Mouse (Mus musculus) hindbrain, embryonic 11.5 days (tissue): ENCODE data around the gene Fsip2. TPM values are rescaled to one million over a fixed set of nuclear protein-coding genes. Genes with fewer than 3 reads are reported as not detected.

ENCODE experiments used
- ATAC-seq: fragments of 200-750 bp; cut with Nextera tagmentation; 2 replicates; pipeline ENCODE4 v1.8.0; 2017; ENCODE audit warnings: mild to moderate bottlenecking, moderate TSS enrichment, moderate library complexity; ENCODE audit not compliant: low FRiP score
- DNase-seq: peaks from one replicate; pipeline ENCODE4 v3.0.0-alpha.2; 2015; ENCODE audit warnings: low spot score
- H3K27ac ChIP-seq: fragments of 300-500 bp; sonication (generic); 2 replicates; pipeline ENCODE4 v1.5.1; 2014; ENCODE audit warnings: mild to moderate bottlenecking, low read depth, low read length
- H3K27me3 ChIP-seq: fragments of 300-500 bp; sonication (generic); 2 replicates; pipeline ENCODE4 v1.6.1; 2014; ENCODE audit warnings: mild to moderate bottlenecking, low read length, moderate library complexity, mixed read lengths; ENCODE audit not compliant: control insufficient read depth, insufficient read depth
- H3K36me3 ChIP-seq: fragments of 300-500 bp; sonication (generic); 2 replicates; pipeline ENCODE4 v1.6.1; 2014; ENCODE audit warnings: mild to moderate bottlenecking, low read length, moderate library complexity, mixed read lengths; ENCODE audit not compliant: control insufficient read depth, insufficient read depth
- H3K4me1 ChIP-seq: fragments of 300-500 bp; sonication (generic); replicated peaks from 2 replicates; pipeline ENCODE4 v1.6.1; 2014; ENCODE audit warnings: low read length, mixed read lengths; ENCODE audit not compliant: control insufficient read depth, insufficient read depth
- H3K4me2 ChIP-seq: fragments of 300-500 bp; sonication (generic); replicated peaks from 2 replicates; pipeline ENCODE4 v1.6.1; 2014; ENCODE audit warnings: mild to moderate bottlenecking, low read depth, low read length
- H3K4me3 ChIP-seq: fragments of 300-500 bp; sonication (generic); 2 replicates; pipeline ENCODE4 v1.5.1; 2014; ENCODE audit warnings: low read depth, low read length
- H3K9ac ChIP-seq: fragments of 300-500 bp; sonication (generic); 2 replicates; pipeline ENCODE4 v1.6.1; 2014; ENCODE audit warnings: low read depth, low read length
- H3K9me3 ChIP-seq: fragments of 300-500 bp; sonication (generic); 2 replicates; pipeline ENCODE4 v1.6.1; 2016; ENCODE audit warnings: low read length; ENCODE audit not compliant: control insufficient read depth
- WGBS: fragments of 180-500 bp; shearing (Covaris S2); extraction: QIAGEN DNeasy Blood & Tissue Kit; methylation state at CpG from one replicate; pipeline ENCODE4 v1.1.7; 2014; 5-methylcytosine and 5-hydroxymethylcytosine counted together
- polyA plus RNA-seq: library from polyadenylated mRNA; unstranded; fragments of >200 nt; fragmentation: Nextera tagmentation; extraction: Ambion mirVana; gene quantifications from 2 replicates; pipeline ENCODE4 v1.2.1, GENCODE M21; 2014

The Fsip2 gene
- not detected in 2 replicates for polyA plus RNA-seq

DNA sequence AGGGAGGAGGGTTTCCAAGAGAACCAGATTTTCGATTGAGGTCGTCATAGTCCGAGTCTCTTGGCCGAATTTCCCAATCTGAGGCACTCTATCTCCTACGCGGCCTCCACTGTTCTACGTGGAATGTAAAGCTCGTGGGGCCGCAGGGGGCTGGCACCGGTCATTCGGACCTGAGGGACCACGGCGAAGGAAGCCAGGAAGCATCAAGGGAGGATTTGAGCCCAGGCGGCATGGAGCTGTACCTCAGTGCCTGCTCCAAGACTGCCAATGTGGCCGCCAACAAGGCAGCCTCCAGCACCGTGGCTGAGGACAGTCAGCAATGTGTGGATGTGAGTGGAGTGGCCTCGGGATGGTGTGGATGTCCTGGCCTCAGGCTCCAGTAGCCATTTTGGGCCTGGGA, at the start of gene Fsip2:
Gene Fsip2, plus strand, starts transcription at position 163 of the 400 bp plus-strand sequence.
- no peak within 1 kb of the TSS for H3K4me3 ChIP-seq
- ATAC-seq = no peak

DNA sequence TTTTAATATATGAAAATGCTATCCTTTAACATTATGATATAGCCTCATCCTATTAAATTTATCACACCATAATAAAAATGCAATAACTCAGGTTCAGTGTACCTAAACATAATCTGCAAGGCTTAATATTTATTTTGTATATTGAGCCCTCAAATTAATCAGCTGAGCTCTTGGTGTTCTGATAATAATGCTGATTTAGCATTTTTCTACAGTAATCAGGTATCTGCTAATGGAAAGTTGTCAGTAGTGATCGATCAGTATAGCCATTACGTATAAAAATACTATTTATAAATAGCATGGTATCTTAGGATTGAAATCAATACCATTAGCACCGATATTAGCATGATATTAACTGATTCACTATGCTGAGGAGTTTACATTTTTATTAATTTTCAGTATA, 20.0 kb downstream of the Fsip2 start:
- no peak overlapping the region for H3K27ac ChIP-seq
- ATAC-seq = no peak
- H3K36me3 ChIP-seq = no peaks in the 10 kb centered on the region
- H3K4me2 ChIP-seq = no peak overlapping the region
- no peaks in the 10 kb centered on the region for H3K4me1 ChIP-seq
- DNase-seq = no peak
- no peak overlapping the region for H3K9ac ChIP-seq
- H3K9me3 ChIP-seq = no peaks in the 10 kb centered on the region
- H3K27me3 ChIP-seq = no peaks in the 10 kb centered on the region
- no peak overlapping the region for H3K4me3 ChIP-seq
- 89% methylated on average over 3 of the region's 3 CpGs for WGBS

More for the DNA sequence above, at the start of gene Fsip2:
- WGBS = 97% methylated on average over 17 of the region's 17 CpGs
- Histone ChIP-seq H3K27ac (no peak within 1 kb of the TSS), H3K9ac (no peak within 1 kb of the TSS), H3K4me2 (no peak within 1 kb of the TSS), H3K36me3 (no peaks in the 10 kb centered on the region), H3K9me3 (no peaks in the 10 kb centered on the region), H3K4me1 (no peaks in the 10 kb centered on the region), H3K27me3 (no peaks in the 10 kb centered on the region)
- no peak for DNase-seq

DNA sequence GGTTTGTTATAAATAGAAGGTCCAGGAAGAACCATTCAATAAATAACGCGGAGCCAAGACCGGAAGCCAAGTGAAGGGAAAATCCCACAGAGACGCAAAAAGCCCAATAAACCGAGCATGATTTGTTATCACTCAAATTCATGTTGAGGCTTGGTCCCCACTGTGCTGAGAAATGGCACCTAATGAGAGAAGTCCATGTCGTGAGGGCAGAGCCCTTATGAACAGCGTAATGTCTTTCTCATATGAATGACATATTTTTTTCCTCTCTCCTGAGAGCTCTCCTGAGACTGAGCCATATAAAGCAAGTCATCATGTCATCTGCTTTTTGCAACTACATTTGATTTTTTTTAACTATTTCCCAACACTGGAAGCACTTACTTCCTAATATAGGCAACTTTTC, 82.4 kb downstream of the Fsip2 start:
- Histone ChIP-seq H3K4me3 (no peak overlapping the region), H3K27me3 (no peaks in the 10 kb centered on the region), H3K9ac (no peak overlapping the region), H3K36me3 (no peaks in the 10 kb centered on the region), H3K27ac (no peak overlapping the region), H3K4me1 (no peaks in the 10 kb centered on the region), H3K4me2 (no peak overlapping the region), H3K9me3 (no peaks in the 10 kb centered on the region)
- 85% methylated on average over 7 of the region's 7 CpGs for WGBS
- ATAC-seq = no peak
- no peak for DNase-seq

DNA sequence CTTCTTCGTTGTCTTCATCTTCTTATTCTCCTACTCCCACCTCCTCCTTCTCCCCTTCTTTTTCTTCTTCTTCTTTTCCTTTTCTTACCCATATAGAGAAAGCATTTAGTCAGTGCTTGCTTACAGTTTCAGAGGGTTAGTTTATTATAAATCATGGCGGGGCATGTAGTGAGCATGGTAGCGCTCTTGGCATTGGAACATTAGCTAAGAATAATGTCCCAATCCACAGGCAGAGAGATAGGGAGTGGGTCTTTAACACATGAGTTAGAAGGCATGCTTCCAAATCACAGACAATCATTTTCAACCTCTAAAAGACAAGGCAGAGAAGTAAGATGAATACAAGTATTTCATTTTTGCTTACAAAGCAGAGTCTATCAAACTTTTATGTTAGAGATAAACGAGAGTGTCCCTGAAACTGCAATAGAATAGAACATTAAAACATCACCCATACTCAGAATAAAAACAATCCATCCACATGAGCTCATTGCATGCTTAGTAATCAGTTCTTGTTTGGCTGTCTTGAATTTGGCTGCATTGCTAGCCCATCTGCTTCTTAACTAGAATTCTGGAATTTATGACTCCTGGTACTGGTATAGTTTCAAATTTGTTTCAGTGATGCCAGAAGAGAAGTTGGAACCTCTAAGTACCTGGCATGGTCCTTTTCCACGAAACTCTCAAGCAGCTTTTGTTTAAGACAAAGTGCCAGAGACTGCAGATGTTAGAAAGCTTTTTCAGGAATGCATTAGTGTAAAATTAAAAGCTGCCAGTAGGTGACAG, 109.7 kb downstream of the Fsip2 start:
- Histone ChIP-seq H3K4me1 (no peaks in the 10 kb centered on the region), H3K27ac (no peak overlapping the region), H3K9me3 (no peaks in the 10 kb centered on the region), H3K36me3 (no peaks in the 10 kb centered on the region), H3K27me3 (no peaks in the 10 kb centered on the region), H3K4me2 (no peak overlapping the region), H3K4me3 (no peak overlapping the region), H3K9ac (no peak overlapping the region)
- no peak for ATAC-seq
- no peak for DNase-seq
- WGBS = 85% methylated on average over 5 of the region's 5 CpGs
